Mouse (Mus musculus) adrenal gland, adult 2 months (tissue): Measurements from ENCODE around the gene Apbb2. TPM values are rescaled to one million over a fixed set of nuclear protein-coding genes. Genes with fewer than 3 reads are reported as not detected.

ENCODE experiments used
- DNase-seq: peaks from one replicate; pipeline ENCODE4 v3.0.0; 2021
- polyA plus RNA-seq: library from polyadenylated mRNA; depleted of rRNA; stranded (reverse); fragments of >200 nt; gene quantifications from 2 replicates; pipeline ENCODE4 v1.2.3, GENCODE M21; 2012
- total RNA-seq, 2 experiments: library from RNA; stranded (reverse); gene quantifications; 2 replicates each; pipeline ENCODE4 v1.2.3; 2021

Apbb2 gene
- total and polyA plus RNA-seq, 3 experiments, result 20.0 to 76.7 (median 58.3) TPM

DNA sequence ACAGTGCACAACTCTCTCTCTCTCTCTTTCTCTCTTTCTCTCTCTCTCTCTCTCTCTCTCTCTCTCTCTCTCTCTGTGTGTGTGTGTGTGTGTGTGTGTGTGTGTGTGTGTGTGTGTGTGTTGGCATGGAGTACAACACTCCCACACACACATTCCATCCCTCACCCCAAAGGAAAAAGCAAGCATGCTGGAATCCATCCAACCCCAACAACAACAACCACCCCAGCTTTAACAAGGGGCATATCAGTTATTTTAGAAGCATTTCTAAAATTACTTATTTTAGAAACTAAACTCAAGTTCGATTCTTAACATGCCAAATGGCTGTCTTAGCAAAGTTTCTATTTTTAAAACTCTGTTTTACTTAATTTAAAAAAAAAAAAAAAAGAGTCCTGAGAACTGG, 68.9 kb downstream of the Apbb2 start:
- DNase-seq, result no peak

DNA sequence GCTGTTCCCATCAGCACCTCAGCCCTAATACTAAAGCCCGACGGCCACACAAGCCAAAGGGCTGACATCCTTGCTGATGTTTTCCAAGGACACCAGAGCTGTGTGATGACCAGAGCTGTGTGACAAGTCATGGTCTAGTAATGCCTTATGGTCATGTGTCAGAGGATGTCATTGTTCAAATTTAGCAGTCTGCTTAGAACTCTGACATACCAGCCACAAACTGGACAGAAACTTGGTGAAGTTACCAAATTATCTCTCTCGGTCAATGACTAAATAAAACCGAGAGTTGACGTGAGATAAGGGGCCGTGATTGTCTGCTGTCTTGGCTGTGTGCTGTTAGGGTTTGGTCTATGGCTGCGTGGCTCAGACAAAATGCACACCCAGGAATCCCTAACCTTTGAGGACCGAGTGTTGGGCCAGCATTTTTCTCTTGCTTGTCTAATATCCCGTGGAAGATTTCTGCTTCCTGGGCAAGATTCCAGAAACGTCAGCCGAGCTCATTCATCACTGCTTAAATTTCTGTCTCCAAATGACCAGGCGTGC, 71.5 kb downstream of the Apbb2 start:
- peak; percentile 90 for DNase-seq

- no peak for DNase-seq
Observed at GRCm38 (mm10) chr5:66545573-66546141, 72.9 kb downstream of the Apbb2 start.

GRCm38 (mm10) chr5:66543761-66544160, 74.8 kb downstream of the Apbb2 start:
- DNase-seq, result peak; percentile 45

- DNase-seq, result no peak
Observed at GRCm38 (mm10) chr5:66543344-66543743, 75.2 kb downstream of the Apbb2 start.

DNA sequence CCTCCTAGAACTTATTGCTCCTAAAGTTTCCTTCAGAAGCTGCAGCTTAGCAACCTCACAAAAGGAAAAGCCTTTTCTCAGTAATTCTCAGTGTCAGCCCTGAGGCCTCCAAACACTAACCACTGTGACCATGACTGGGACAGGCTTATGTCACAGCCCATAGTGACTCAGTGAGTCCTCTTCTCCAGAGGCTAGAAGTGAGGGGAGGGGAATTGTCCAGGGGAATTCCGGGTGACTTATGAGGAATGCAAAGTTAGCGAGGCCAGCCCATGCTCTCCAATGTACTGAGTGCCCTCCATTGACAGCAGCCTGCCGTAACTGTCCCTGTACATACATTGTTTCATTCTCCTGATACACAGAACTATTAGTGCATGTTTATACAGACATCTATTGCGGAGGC, 76.1 kb downstream of the Apbb2 start:
- DNase-seq, result peak; percentile 85

DNA sequence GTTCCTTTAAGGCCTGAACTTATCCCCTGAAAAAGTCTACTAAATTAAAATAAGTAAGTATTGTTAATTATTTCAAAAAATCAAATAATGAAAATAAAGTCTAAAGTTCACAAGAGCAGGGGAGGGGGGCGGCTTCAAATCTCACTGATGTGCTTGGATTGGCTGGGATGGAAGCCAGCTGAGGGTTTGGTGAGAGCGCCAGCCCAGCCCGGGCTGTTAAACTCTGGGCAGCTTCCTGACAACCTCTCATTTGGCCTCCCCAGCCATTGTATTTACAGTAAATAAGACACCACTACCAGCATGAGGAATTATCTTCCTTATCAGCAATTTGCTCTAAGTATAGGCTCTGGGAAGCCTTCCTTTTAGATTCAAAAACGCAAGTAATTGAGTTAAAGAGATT, 77.2 kb downstream of the Apbb2 start:
- DNase-seq, result no peak

DNA sequence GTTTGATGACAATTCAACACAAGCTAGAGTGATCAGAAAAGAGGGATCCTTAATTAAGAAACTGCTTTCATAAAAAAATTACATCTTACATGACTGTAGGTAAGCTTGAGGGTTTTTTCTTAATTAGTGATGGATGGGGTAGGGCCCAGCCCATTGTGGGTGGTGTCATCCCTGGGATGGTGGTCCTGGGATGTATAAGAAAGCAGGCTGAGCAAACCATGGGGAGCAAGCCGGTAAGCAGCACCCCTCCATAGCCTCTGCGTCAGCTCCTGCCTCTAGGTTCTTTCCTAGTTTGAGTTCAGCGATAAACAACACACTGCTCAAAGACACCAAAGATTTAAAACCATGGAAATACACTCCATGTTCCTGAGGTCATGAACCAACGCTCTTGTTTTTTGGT, 78.3 kb downstream of the Apbb2 start:
- DNase-seq, result no peak

DNA sequence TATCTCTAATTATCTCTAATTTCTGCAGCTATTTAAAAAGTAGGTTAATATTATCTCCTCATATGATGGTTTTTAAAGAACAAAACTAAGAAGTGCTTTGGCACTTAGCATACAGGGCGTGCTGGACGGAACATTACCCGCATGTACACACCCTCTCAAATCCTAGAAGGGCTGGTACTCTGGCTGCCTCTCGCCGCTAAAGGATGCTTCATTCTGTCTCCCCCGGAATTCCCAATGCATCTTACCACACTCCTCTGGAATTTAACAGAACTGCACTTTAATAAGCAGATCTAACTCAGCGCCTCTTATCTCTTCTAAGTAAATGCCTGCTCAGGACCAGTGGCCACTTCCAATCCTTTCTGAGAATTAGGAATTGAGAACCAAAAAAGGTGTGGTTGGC, 80.8 kb downstream of the Apbb2 start:
- DNase-seq, result no peak

- DNase-seq, result no peak
Observed at GRCm38 (mm10) chr5:66536696-66537358, 81.8 kb downstream of the Apbb2 start.

GRCm38 (mm10) chr5:66535566-66536236, 82.9 kb downstream of the Apbb2 start:
- no peak for DNase-seq

DNA sequence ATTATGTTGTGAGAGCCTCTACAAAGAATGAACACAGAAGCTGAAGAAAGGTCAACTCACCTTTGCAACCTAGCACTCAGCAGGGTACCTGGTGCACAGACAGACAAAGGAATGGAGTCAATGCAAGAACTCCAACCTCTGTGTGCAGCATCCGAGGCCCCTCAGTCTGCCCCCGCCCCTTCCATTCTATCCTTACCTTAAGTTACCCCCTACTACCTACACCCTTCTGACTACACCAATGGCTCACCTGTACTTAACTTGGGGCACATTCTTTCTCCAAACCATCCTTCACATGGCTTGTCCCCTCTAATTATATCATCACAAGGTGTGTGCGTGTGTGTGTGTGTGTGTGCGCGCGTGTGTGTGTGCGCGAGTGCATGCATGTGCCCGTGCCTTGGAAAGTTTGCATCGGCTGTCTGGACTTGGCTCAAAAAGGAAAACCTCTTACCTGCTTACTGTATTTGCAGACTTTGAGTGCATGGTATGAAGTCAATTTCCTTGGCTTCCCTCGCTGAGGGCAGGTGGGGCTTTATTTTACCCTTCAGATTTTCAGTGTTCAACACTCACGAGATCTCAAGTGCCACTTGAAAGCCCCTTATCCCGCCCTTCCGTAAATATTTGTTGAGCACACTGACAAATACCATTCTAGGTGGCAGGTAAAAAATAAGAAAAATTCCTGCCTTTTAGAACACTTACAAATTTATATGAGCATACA, 84.7 kb downstream of the Apbb2 start:
- no peak for DNase-seq

- DNase-seq, result peak; percentile 84
Observed at GRCm38 (mm10) chr5:66532827-66533226, 85.8 kb downstream of the Apbb2 start.

DNA sequence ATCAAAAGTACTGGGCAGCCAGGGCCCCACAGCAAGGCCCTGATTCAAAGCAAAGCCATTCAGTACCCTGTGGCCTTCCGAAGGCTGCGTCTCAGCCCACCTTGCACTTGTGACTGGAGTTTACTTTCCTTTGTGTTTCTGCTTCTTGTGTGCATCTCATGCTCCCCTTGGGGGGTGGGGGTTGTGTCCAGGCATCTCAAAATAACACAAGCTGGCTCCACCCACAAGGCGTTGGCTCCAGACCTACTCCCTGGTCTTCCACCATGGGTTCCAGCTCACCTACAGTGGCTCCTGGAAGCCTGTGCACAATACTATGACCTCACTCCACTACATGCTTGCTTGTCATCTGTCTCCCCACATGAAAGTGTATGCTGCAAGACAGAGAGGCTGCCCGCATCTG, 88.2 kb downstream of the Apbb2 start:
- no peak for DNase-seq

DNA sequence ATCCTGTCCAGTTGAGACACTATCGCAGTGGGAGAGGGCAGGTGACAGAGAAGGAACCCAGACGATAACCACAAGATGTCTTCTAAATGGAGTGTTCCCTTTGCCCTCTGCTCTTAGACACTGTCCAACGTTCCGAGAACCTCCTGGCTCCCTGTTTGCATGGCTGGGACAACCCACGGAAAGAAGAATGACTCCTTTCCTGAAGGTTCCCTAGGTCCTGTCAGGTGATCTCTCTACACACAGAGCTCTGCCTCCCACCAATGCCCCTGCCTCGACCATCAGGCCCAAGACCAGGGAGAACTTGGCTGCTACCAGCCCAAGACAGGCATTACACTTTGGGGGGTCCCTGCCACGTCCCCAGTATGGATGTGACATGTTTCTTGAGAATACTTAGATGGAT, 89.0 kb downstream of the Apbb2 start:
- DNase-seq, result no peak

DNA sequence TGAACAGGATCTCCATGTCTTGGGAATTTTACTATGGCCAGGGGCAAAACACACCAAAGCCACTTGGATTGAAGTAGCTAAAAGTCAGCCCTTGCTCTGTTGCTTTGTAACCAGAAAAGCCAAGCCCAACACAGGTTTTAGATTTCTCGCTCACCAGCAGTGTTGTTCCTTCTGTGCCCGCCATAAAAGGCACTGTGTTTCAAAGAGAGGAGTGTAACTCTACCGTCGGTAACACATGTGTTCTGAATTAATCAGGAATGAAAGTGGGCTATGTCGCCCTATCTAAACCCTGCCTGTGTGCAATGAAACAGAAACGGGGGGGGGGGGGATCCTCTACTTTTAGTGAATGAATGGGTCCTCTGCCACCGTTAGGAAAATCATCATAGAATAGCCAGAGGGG, 90.0 kb downstream of the Apbb2 start:
- DNase-seq, result no peak

- DNase-seq, result no peak
Observed at GRCm38 (mm10) chr5:66527090-66527489, 91.5 kb downstream of the Apbb2 start.

DNA sequence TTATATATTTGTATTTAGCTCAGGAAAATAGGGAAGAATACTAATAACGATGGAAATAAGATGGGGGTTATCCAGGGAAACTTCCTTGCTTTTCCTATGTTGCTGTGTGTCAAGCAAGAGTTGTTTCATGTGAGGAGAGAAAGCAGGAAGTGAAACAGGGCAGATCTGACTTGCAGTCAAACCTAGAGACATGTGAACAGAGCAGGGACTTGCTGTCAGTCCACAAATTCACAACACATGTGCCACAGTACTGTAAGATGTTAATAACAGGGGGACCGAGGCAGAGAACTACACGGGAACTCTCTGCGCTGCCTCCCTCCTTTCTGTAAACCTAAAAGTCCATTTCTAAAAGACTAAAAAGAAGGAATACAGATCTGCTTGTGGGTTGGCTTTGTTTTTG, 93.6 kb downstream of the Apbb2 start:
- no peak for DNase-seq

GRCm38 (mm10) chr5:66523681-66524503, 94.7 kb downstream of the Apbb2 start:
- DNase-seq, result no peak

GRCm38 (mm10) chr5:66521250-66521649, 97.3 kb downstream of the Apbb2 start:
- DNase-seq, result no peak

- DNase-seq, result no peak
Observed at GRCm38 (mm10) chr5:66519511-66519910, 99.1 kb downstream of the Apbb2 start.
